In genomic region chr17:5607352-5607751, GRCm38 (mm10) we compare ENCODE assay signal across 21 mouse cellular contexts.
A peak's percentile ranks its signal among the peaks of the same experiment; 100 is the strongest.
DNase-seq lines count a peak whose midpoint lies in the region; ATAC-seq and TF ChIP-seq lines count a peak whose summit lies in the region.
"Had no signal": no experiment of that assay in that cellular context is flagged by ENCODE, and none has a peak within 500 bp of the region (broad histone marks: within the 10 kb centered on the region; RNA-seq: fewer than 3 reads in every experiment).

No protein-coding gene starts in this region.

- no peak overlapping the region for H3K4me2 ChIP-seq in liver, embryonic 12.5 days
- H3K4me2 ChIP-seq: hindbrain, embryonic 14.5 days; limb, embryonic 12.5 days; liver, embryonic 11.5 days; midbrain, embryonic 11.5 days had no signal

- no peaks in the 10 kb centered on the region for H3K27me3 ChIP-seq in cerebellum, adult 2 months (ENCODE audit: control insufficient read depth, insufficient read depth, low read length)
- no peaks in the 10 kb centered on the region for H3K27me3 ChIP-seq in liver, embryonic 12.5 days (replicated peaks)
- H3K27me3 ChIP-seq: limb, embryonic 12.5 days; Patski had no signal

- TF ChIP-seq POLR2A in cerebellum, adult 2 months (IDR thresholded peaks at IDR 0.05; ENCODE audit: borderline replicate concordance, insufficient read depth, low read length), result no peak

- 15% methylated on average over 7 of the region's 7 CpGs for WGBS in cerebellum, adult 2 months
- WGBS in liver, embryonic 12.5 days (ENCODE audit: insufficient replicate concordance), result 86% methylated on average over 7 of the region's 7 CpGs

- peak; percentile 37 to 66 for DNase-seq in cerebellum, adult 2 months
- DNase-seq in cerebellum, adult 11 months, result no peak
- peak; percentile 47 for DNase-seq in layer of hippocampus, adult 11-12 months (ENCODE audit: low spot score)
- DNase-seq in layer of hippocampus, postnatal 25 days (ENCODE audit: extremely low spot score in 1 of 2, low spot score in 1 of 2), result no peak
- peak; percentile 49 for DNase-seq in cerebellum, adult 9-11 months
- peak; percentile 52 to 55 for DNase-seq in layer of hippocampus, adult 8-10 months (ENCODE audit: low spot score in 2 of 2)
- DNase-seq: adrenal gland, postnatal 36 days; heart, postnatal 4 days; kidney, adult 18-20 months; kidney, postnatal 4 days; lung, adult 18-20 months; lung, postnatal 10 days had no signal

- no peaks in the 10 kb centered on the region for H3K36me3 ChIP-seq in liver, embryonic 12.5 days
- H3K36me3 ChIP-seq: heart, embryonic 10.5 days; limb, embryonic 12.5 days had no signal

- peaks cover 20% of the 10 kb centered on the region for H3K4me1 ChIP-seq in cerebellum, adult 2 months (ENCODE audit: control insufficient read depth, insufficient read depth, low read length)
- H3K4me1 ChIP-seq in liver, embryonic 12.5 days, result peaks cover 14% of the 10 kb centered on the region; the same call in 1 of the 2 replicates
- H3K4me1 ChIP-seq: limb, embryonic 12.5 days had no signal

- no peak for ATAC-seq in liver, embryonic 12.5 days
- no peak for ATAC-seq in erythroid progenitor cell, adult 5-6 weeks (replicated peaks; ENCODE audit: low FRiP score, poor library complexity, severe bottlenecking)
- ATAC-seq: inflammation-experienced regulatory T-cells, adult 6 months; Patski had no signal

- no peak overlapping the region for H3K4me3 ChIP-seq in cerebellum, adult 2 months (replicated peaks; ENCODE audit: insufficient read depth, low read depth, low read length)
- H3K4me3 ChIP-seq in liver, embryonic 12.5 days, result no peak overlapping the region
- H3K4me3 ChIP-seq: heart, embryonic 10.5 days; limb, embryonic 12.5 days had no signal

- no peaks in the 10 kb centered on the region for H3K9me3 ChIP-seq in liver, embryonic 12.5 days (replicated peaks)
- H3K9me3 ChIP-seq: heart, embryonic 10.5 days; limb, embryonic 12.5 days had no signal

- H3K9ac ChIP-seq in liver, embryonic 12.5 days, result no peak overlapping the region
- H3K9ac ChIP-seq: hindbrain, embryonic 14.5 days; limb, embryonic 12.5 days had no signal

- no peak for TF ChIP-seq CTCF in cerebellum, adult 2 months (IDR thresholded peaks at IDR 0.05; ENCODE audit: borderline replicate concordance, insufficient read depth, low read depth, low read length)

- peak overlapping the region; percentile 28; the same call in 1 of the 2 replicates for H3K27ac ChIP-seq in cerebellum, adult 2 months (ENCODE audit: insufficient read depth, low read length)
- no peak overlapping the region for H3K27ac ChIP-seq in liver, embryonic 12.5 days
- H3K27ac ChIP-seq: heart, embryonic 10.5 days; hindbrain, embryonic 14.5 days; limb, embryonic 12.5 days had no signal

Comparison
In these comparisons a context has a peak if more than half of its experiments do, and no peak if none do; other contexts are left out.
1. DNase-seq: peak in cerebellum, adult 2 months (2 of 2), layer of hippocampus, adult 11-12 months (single experiment), cerebellum, adult 9-11 months (single experiment) and layer of hippocampus, adult 8-10 months (2 of 2); none in cerebellum, adult 11 months (single experiment) and layer of hippocampus, postnatal 25 days (0 of 2).